Mouse (Mus musculus): ENCODE results near the gene Ppcdc. TPM values are rescaled to one million over a fixed set of nuclear protein-coding genes. Genes with fewer than 3 reads are reported as not detected.

Gene Ppcdc
- 16.2 TPM for polyA plus RNA-seq (2012; fragmentation: generic; extraction: Trizol)

DNA sequence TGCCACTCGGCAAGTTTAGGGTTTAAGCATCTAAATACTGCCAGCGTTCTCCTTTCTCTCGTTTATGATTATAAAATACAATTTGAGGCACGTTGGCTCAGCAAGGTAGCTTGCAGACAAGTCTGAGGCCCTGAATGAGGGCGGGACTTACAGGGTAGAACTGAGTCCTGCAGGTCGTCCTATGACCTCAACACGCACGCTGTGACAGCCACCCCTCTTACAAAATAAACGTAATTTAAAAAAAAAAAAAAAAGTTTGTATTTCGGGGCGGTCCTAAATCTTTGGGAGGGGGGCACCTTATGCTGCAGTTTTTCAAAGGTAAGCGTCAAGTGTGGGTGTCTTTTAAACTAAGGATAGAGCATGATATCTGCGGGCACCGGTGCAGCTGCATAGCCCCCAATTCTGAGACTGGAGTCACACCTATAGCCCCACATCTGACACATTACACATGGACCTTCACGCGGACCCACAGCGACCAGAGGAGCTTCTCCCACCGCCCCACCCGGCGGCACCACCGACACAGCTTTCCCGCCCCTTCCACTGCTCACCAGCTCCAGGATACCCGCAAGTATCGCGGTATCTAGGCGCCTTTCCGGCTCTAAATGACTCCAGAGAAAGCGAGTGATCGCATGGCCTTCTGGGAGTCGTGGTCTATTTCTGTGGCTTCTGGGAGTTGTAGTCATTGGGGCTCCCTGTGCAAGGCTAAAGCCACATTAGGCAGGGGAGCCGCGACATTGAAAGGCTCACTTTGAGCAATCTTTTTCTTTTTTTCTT is at the start of gene Ppcdc:
TSS of gene Ppcdc (minus strand) at position 603 of the 774 bp plus-strand sequence.
- TF ChIP-seq POLR2AphosphoS2 (IDR thresholded peaks at IDR 0.05; ENCODE audit: insufficient read length, low read depth) (peak; percentile 94), POLR2A (IDR thresholded peaks at IDR 0.05; ENCODE audit: insufficient read length, low read depth) (peak; percentile 86), TCF12 (IDR thresholded peaks at IDR 0.05; ENCODE audit: insufficient read depth, poor library complexity, severe bottlenecking) (no peak), TCF3 (IDR thresholded peaks at IDR 0.05; ENCODE audit: insufficient read length, low read depth) (no peak), E2F4 (IDR thresholded peaks at IDR 0.05; ENCODE audit: insufficient read depth) (peak; percentile 54), CEBPB (IDR thresholded peaks at IDR 0.05; ENCODE audit: insufficient read depth, poor library complexity, severe bottlenecking) (no peak), MAX (IDR thresholded peaks at IDR 0.05; ENCODE audit: low read depth) (no peak)
- H3K27me3 ChIP-seq (ENCODE audit: control insufficient read depth, insufficient read depth, insufficient read length) = no peaks in the 10 kb centered on the region
- H3ac ChIP-seq (ENCODE audit: control insufficient read depth, insufficient read length) = peak within 1 kb of the TSS; percentile 53
- peak within 1 kb of the TSS; percentile 100 for H3K4me2 ChIP-seq (ENCODE audit: low read depth)
- peak within 1 kb of the TSS; percentile 41 for H3K4me3 ChIP-seq
- no peaks in the 10 kb centered on the region for H3K79me2 ChIP-seq (ENCODE audit: control insufficient read depth, insufficient read depth)
- no peaks in the 10 kb centered on the region for H3K36me3 ChIP-seq (ENCODE audit: control insufficient read depth, insufficient read depth)

DNA sequence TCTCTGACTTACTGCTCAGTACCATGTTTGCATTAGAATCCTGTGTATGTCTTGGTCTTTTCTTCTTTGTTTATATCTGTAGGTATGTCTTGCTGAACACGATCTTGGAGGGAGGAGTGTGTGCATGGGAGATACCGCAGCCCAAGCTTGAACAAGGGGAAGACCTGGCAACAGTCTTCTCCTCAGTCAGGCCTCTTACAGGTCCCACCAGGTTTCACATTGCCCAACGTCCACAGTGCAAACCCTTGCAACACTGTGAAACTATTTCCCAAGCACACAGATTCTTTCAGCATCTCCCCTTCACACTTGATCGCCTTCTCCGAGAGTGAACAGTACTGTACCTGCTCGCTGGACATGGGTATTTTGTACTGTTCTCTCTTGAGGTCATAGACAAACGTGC is 47.9 kb upstream of the Ppcdc start:
- no peaks in the 10 kb centered on the region for H3K79me2 ChIP-seq (ENCODE audit: control insufficient read depth, insufficient read depth)
- TF ChIP-seq SRF (IDR thresholded peaks at IDR 0.05; ENCODE audit: control insufficient read depth, insufficient read length, low read depth) = no peak
- no peak for TF ChIP-seq MAX (IDR thresholded peaks at IDR 0.05; ENCODE audit: low read depth)
- TF ChIP-seq REST (IDR thresholded peaks at IDR 0.05; ENCODE audit: insufficient read depth, insufficient read length) = no peak
- no peak for TF ChIP-seq E2F4 (IDR thresholded peaks at IDR 0.05; ENCODE audit: insufficient read depth)
- TF ChIP-seq MYOD1 (IDR thresholded peaks at IDR 0.05; ENCODE audit: control insufficient read depth in 1 of 3, insufficient read length in 2 of 3, low read depth in 2 of 3) = no peak
- TF ChIP-seq MYOG (IDR thresholded peaks at IDR 0.05; ENCODE audit: control insufficient read depth in 1 of 3, insufficient read depth in 1 of 3, insufficient read length in 2 of 3, low read depth in 2 of 3) = no peak
- TF ChIP-seq POLR2AphosphoS2 (IDR thresholded peaks at IDR 0.05; ENCODE audit: insufficient read length, low read depth) = no peak
- H3K36me3 ChIP-seq (ENCODE audit: control insufficient read depth, insufficient read depth) = no peaks in the 10 kb centered on the region
- H3ac ChIP-seq (ENCODE audit: control insufficient read depth, insufficient read length) = no peak overlapping the region
- H3K4me3 ChIP-seq = no peak overlapping the region
- no peak overlapping the region for H3K4me2 ChIP-seq (ENCODE audit: low read depth)
- H3K27me3 ChIP-seq (ENCODE audit: control insufficient read depth, insufficient read depth, insufficient read length) = peaks cover 31% of the 10 kb centered on the region

DNA sequence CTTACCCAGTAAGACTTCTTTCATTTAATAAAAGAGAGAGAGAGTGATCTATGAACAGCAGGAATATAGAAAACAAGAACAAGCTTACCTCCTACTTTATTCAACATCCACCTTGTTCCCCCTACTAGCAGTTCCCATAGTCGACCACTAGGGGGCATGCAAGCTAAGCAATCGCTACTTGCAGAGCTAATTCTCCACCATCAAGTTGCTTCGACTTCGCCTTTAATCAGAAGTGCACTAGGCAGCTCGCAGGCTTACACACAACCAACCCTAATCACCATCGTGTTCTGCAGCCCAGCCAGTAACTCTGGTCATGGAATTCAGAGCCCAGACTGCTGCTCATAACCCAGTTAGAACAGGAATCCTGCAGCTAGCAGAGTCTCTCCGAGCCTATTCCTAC is 45.9 kb upstream of the Ppcdc start:
- Histone ChIP-seq H3ac (ENCODE audit: control insufficient read depth, insufficient read length) (no peak overlapping the region), H3K4me3 (no peak overlapping the region), H3K36me3 (ENCODE audit: control insufficient read depth, insufficient read depth) (no peaks in the 10 kb centered on the region), H3K4me2 (ENCODE audit: low read depth) (no peak overlapping the region), H3K27me3 (ENCODE audit: control insufficient read depth, insufficient read depth, insufficient read length) (peaks cover 35% of the 10 kb centered on the region), H3K79me2 (ENCODE audit: control insufficient read depth, insufficient read depth) (no peaks in the 10 kb centered on the region)
- TF ChIP-seq E2F4 (IDR thresholded peaks at IDR 0.05; ENCODE audit: insufficient read depth) (no peak), TCF3 (IDR thresholded peaks at IDR 0.05; ENCODE audit: insufficient read length, low read depth) (no peak), CEBPB (IDR thresholded peaks at IDR 0.05; ENCODE audit: insufficient read depth, poor library complexity, severe bottlenecking) (no peak), POLR2A (IDR thresholded peaks at IDR 0.05; ENCODE audit: insufficient read length, low read depth) (no peak), MYOD1 (IDR thresholded peaks at IDR 0.05; ENCODE audit: control insufficient read depth in 1 of 3, insufficient read length in 2 of 3, low read depth in 2 of 3) (no peak), SRF (IDR thresholded peaks at IDR 0.05; ENCODE audit: control insufficient read depth, insufficient read length, low read depth) (no peak), POLR2AphosphoS2 (IDR thresholded peaks at IDR 0.05; ENCODE audit: insufficient read length, low read depth) (no peak), TCF12 (IDR thresholded peaks at IDR 0.05; ENCODE audit: insufficient read depth, poor library complexity, severe bottlenecking) (no peak), USF1 (IDR thresholded peaks at IDR 0.05; ENCODE audit: low read depth) (no peak), MYOG (IDR thresholded peaks at IDR 0.05; ENCODE audit: control insufficient read depth in 1 of 3, insufficient read depth in 1 of 3, insufficient read length in 2 of 3, low read depth in 2 of 3) (no peak), REST (IDR thresholded peaks at IDR 0.05; ENCODE audit: insufficient read depth, insufficient read length) (no peak), MAX (IDR thresholded peaks at IDR 0.05; ENCODE audit: low read depth) (no peak)

DNA sequence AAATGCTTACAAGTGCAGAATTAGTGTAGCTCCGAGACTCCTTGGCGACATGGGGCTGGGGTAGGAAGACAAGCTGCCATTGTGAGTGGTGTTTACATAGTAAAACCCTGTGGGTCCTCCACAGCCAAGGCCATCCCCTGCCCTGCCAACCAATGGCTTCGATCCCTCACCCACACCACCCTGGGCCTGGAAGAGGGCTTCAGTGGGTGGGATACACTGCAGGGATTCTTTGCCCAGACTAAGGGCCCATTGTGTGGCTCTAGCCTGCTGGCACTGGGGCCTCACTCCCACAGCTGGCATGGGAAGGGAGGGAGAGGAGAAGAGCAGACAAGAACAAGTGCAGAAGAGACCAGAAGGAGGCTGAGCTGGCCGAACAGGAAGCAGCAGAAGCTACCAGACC is 29.0 kb upstream of the Ppcdc start:
- TF ChIP-seq POLR2AphosphoS2 (IDR thresholded peaks at IDR 0.05; ENCODE audit: insufficient read length, low read depth) (no peak), SRF (IDR thresholded peaks at IDR 0.05; ENCODE audit: control insufficient read depth, insufficient read length, low read depth) (no peak)
- no peaks in the 10 kb centered on the region for H3K79me2 ChIP-seq (ENCODE audit: control insufficient read depth, insufficient read depth)
- no peak overlapping the region for H3K4me3 ChIP-seq
- no peaks in the 10 kb centered on the region for H3K27me3 ChIP-seq (ENCODE audit: control insufficient read depth, insufficient read depth, insufficient read length)
- no peak overlapping the region for H3K4me2 ChIP-seq (ENCODE audit: low read depth)
- H3ac ChIP-seq (ENCODE audit: control insufficient read depth, insufficient read length) = no peak overlapping the region
- no peaks in the 10 kb centered on the region for H3K36me3 ChIP-seq (ENCODE audit: control insufficient read depth, insufficient read depth)

DNA sequence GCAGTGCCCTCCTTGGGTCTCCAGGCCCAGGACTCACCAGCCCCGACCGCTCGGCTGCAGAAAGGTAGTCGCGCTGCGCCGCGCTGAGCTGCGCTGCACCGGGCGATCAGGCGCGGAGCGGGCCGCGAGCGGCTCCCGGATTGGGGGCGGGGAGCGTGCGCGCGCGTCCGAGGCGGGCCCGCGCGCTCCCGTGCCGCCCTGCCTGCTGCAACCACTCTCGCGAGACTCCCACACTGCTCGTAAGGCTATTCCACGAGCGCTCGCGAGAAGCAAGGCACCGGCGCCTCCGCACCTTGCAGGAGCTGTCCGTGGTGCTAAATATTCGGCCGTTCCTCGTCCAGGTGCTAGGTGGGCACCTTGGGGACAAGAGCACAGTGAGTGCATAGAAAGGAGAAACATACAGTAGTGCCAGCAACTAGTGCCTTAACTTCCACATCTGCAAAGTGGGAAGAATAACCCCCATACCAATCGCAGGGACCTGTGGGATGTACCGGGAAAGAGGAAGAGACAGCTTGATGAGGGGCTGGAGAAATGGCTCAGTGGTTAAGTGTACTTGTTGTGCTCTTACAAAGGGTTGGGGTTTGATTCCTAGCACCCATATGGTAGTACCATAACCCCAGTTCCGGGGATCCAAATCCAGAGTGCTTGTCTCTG is 28.1 kb upstream of the Ppcdc start, which contains the start of gene Scamp5:
TSS of gene Scamp5 (minus strand) at position 165 of the 654 bp plus-strand sequence.
- no peak within 1 kb of the TSS for H3ac ChIP-seq (ENCODE audit: control insufficient read depth, insufficient read length)
- no peak for TF ChIP-seq USF1 (IDR thresholded peaks at IDR 0.05; ENCODE audit: low read depth)
- TF ChIP-seq CEBPB (IDR thresholded peaks at IDR 0.05; ENCODE audit: insufficient read depth, poor library complexity, severe bottlenecking) = no peak
- TF ChIP-seq MAX (IDR thresholded peaks at IDR 0.05; ENCODE audit: low read depth) = no peak
- TF ChIP-seq E2F4 (IDR thresholded peaks at IDR 0.05; ENCODE audit: insufficient read depth) = no peak
- TF ChIP-seq TCF3 (IDR thresholded peaks at IDR 0.05; ENCODE audit: insufficient read length, low read depth) = no peak
- TF ChIP-seq POLR2A (IDR thresholded peaks at IDR 0.05; ENCODE audit: insufficient read length, low read depth) = peak; percentile 69
- TF ChIP-seq SRF (IDR thresholded peaks at IDR 0.05; ENCODE audit: control insufficient read depth, insufficient read length, low read depth) = no peak
- peak; percentile 93 for TF ChIP-seq REST (IDR thresholded peaks at IDR 0.05; ENCODE audit: insufficient read depth, insufficient read length)
- peak; percentile 45 for TF ChIP-seq POLR2AphosphoS2 (IDR thresholded peaks at IDR 0.05; ENCODE audit: insufficient read length, low read depth)
- TF ChIP-seq MYOG (IDR thresholded peaks at IDR 0.05; ENCODE audit: control insufficient read depth in 1 of 3, insufficient read depth in 1 of 3, insufficient read length in 2 of 3, low read depth in 2 of 3) = no peak
- TF ChIP-seq TCF12 (IDR thresholded peaks at IDR 0.05; ENCODE audit: insufficient read depth, poor library complexity, severe bottlenecking) = no peak
- no peak for TF ChIP-seq MYOD1 (IDR thresholded peaks at IDR 0.05; ENCODE audit: control insufficient read depth in 1 of 3, insufficient read length in 2 of 3, low read depth in 2 of 3)
- H3K4me2 ChIP-seq (ENCODE audit: low read depth) = peak within 1 kb of the TSS; percentile 85
- peak within 1 kb of the TSS; percentile 54 for H3K4me3 ChIP-seq
- H3K79me2 ChIP-seq (ENCODE audit: control insufficient read depth, insufficient read depth) = no peaks in the 10 kb centered on the region
- H3K27me3 ChIP-seq (ENCODE audit: control insufficient read depth, insufficient read depth, insufficient read length) = no peaks in the 10 kb centered on the region
- H3K36me3 ChIP-seq (ENCODE audit: control insufficient read depth, insufficient read depth) = no peaks in the 10 kb centered on the region

Measured in myocyte (in vitro differentiated cells).